Mouse (Mus musculus) erythroblast, embryonic 14.5 days (primary cell): Measurements from ENCODE around the gene Rnf121. TPM values are rescaled to one million over a fixed set of nuclear protein-coding genes. Genes with fewer than 3 reads are reported as not detected.
"Not testable (repeated sequence)": the region's sequence is repeated elsewhere in the genome, so short reads cannot be mapped to it uniquely, and the experiment has no call there.

Source experiments
- H3K27me3 ChIP-seq: 2 replicates; pipeline ENCODE4 v1.6.1; 2012; ENCODE audit warnings: inconsistent platforms; ENCODE audit not compliant: control insufficient read depth
- H3K36me3 ChIP-seq: 2 replicates; pipeline ENCODE4 v1.6.1; 2012; ENCODE audit warnings: mild to moderate bottlenecking, inconsistent platforms; ENCODE audit not compliant: control insufficient read depth
- H3K4me1 ChIP-seq: 2 replicates; pipeline ENCODE4 v1.6.1; 2012; ENCODE audit warnings: inconsistent platforms; ENCODE audit not compliant: control insufficient read depth
- H3K4me3 ChIP-seq: replicated peaks from 2 replicates; pipeline ENCODE3; 2012; ENCODE audit warnings: moderate library complexity, mild to moderate bottlenecking, inconsistent platforms
- H3K9me3 ChIP-seq: 2 replicates; pipeline ENCODE4 v1.6.1; 2012; ENCODE audit warnings: low read length, inconsistent platforms, mixed read lengths; ENCODE audit not compliant: control insufficient read depth
- GATA1 ChIP-seq: IDR thresholded peaks from 2 replicates; pipeline ENCODE4 v1.6.1; 2012; ENCODE audit warnings: low read length, inconsistent platforms, mixed read lengths
- TAL1 ChIP-seq: IDR thresholded peaks from 3 replicates; pipeline ENCODE4 v1.6.1; 2012; ENCODE audit warnings: low read length, inconsistent platforms, mixed read lengths
- polyA plus RNA-seq: library from polyadenylated mRNA; stranded (reverse); fragments of >175 nt; gene quantifications from 2 replicates; pipeline ENCODE4 v1.2.3, GENCODE M21; 2012

Rnf121 gene
- polyA plus RNA-seq, 1 experiment = 0.12 TPM

DNA sequence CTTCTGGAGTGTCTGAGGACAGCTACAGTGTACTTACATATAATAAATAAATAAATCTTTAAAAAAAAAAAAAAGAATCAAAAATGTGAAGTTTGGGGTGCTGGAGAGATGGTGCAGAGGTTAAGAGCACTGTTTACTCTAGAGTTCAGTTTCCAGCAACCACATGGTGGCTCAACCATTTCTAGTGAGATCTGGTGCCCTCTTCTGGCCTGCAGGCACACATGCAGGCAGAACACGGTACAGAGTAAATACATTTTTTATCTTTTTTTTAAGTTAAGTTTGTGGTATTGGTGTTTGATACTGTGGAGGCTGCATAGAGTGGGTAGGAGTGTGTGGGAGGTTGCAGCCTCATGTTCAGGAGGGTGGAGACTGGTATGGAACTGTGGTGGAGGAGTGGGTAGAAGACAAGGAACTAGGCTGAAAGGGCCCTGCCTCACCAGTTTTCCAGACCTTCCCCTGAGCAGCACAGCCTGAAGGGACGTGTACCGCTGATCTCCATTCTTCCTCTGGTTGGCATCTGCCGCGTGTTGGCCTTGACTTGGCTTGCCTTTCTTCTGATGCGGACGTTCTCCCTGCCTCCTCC, 11.5 kb upstream of the Rnf121 start:
- Histone ChIP-seq H3K4me3 (no peak overlapping the region), H3K4me1 (no peaks in the 10 kb centered on the region), H3K36me3 (peaks cover 96% of the 10 kb centered on the region), H3K27me3 (no peaks in the 10 kb centered on the region), H3K9me3 (no peaks in the 10 kb centered on the region)
- TF ChIP-seq TAL1 (no peak), GATA1 (no peak)

DNA sequence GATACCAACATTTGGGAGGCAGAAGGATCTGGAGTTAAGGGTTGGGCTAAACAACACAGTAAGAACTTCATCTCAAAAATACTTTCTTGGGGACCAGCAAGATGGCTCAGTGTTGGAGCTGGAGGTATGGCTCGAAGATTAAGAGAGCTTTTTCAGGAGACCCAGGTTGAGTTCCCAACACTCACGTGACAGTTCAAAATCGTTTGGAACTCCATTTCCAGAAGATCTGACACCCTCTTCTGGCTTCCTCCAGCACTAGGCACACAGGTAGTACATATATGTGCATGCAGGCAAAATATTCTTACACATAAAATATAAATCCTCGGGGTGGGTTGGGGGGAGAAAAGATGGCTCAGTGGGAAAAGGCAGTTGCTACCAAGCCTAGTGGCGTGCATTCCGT, 1.1 kb upstream of the Rnf121 start:
- H3K4me1 ChIP-seq = peaks cover 47% of the 10 kb centered on the region
- H3K4me3 ChIP-seq = peak overlapping the region; percentile 86
- no peaks in the 10 kb centered on the region for H3K9me3 ChIP-seq
- TF ChIP-seq GATA1 = no peak
- no peak for TF ChIP-seq TAL1
- H3K27me3 ChIP-seq = no peaks in the 10 kb centered on the region
- H3K36me3 ChIP-seq = peaks cover 37% of the 10 kb centered on the region

DNA sequence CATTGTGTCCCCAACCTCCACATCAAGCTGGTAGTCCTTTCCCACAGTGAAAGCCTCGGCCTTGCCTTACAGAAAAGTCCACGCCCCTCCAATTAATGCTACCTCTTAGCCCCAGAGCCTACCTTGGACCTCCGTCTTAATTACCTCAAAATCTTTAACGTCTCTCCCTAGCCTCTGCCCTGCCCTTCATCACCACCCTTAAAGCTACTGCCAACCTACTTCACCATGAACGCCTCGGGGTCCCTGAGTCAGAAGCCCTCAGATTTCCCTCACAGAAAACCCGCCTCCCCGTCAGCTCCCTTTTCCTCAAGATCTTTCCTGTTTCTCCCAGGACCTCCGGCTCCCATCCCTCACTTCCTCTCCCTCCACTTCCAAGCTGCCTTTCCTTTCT, 619 bp downstream of the Rnf121 start:
- H3K36me3 ChIP-seq = peaks cover 26% of the 10 kb centered on the region
- peaks cover 52% of the 10 kb centered on the region for H3K4me1 ChIP-seq
- H3K9me3 ChIP-seq = no peaks in the 10 kb centered on the region
- no peaks in the 10 kb centered on the region for H3K27me3 ChIP-seq
- H3K4me3 ChIP-seq = peak overlapping the region; percentile 86
- TF ChIP-seq TAL1 (no peak), GATA1 (no peak)

DNA sequence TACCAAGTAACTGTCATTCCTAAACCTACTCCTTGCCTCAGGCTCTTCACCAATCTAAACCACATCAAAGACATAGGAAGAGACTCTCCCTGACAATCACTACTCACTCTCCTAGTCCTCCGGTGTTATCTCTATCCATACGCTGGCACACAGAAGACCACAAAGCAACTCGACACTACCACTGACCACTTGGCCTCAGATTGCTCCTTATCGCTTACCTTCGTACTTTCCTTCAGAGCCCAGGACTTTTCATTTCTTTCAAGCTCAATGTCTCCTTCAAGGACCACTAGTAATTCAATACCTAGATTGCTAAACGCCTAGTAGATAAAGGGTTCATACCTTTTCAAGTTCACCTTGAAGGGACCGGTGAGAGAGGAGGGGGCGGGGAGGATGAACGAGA, 1.4 kb downstream of the Rnf121 start:
- Histone ChIP-seq H3K4me3 (peak overlapping the region; percentile 86), H3K4me1 (peaks cover 52% of the 10 kb centered on the region)
- TF ChIP-seq GATA1 (no peak), TAL1 (no peak)

DNA sequence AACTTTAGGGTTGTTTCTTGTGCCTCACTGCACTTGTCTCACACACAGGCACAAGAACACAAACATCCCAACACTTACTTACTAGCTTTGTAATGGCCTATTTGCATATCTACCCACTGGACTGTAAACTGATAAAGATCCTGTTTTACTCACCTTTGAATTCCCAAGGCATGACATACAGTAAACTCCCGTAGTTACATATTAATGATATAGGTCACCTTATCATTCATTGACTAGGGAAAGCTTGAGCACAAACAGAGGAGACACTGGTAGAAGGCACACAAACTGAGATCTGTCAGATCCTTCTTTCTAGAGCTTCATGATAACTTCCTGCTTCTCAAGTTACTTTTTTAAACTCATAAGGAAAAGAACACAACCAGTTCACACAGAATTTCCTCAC, 3.1 kb downstream of the Rnf121 start:
- peaks cover 44% of the 10 kb centered on the region for H3K4me1 ChIP-seq
- H3K9me3 ChIP-seq = no peaks in the 10 kb centered on the region
- H3K4me3 ChIP-seq = no peak overlapping the region
- peaks cover 30% of the 10 kb centered on the region for H3K36me3 ChIP-seq
- H3K27me3 ChIP-seq = no peaks in the 10 kb centered on the region
- TF ChIP-seq GATA1 (no peak), TAL1 (no peak)

More for the DNA sequence above, 1.4 kb downstream of the Rnf121 start:
- H3K36me3 ChIP-seq = peaks cover 28% of the 10 kb centered on the region
- H3K27me3 ChIP-seq = no peaks in the 10 kb centered on the region
- no peaks in the 10 kb centered on the region for H3K9me3 ChIP-seq

DNA sequence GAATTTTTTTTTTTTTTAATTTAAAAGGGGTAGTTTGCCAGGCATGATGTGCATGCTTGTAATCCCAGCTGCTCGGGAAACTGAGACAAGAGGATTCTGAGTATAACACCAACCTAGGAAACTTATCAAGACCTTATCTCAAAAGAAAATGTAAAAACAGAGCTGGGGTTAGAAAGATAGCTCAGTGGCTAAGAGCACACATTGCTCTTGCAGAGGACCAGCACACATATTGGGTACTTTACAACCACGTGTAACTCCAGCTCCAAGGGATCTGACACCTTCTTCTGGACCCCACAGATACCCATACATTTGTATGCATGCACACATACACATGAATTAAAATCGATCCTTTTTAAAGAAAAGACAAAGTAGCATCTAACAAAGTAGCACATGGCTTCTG, 3.9 kb downstream of the Rnf121 start:
- peaks cover 34% of the 10 kb centered on the region for H3K36me3 ChIP-seq
- no peak overlapping the region for H3K4me3 ChIP-seq
- H3K27me3 ChIP-seq = no peaks in the 10 kb centered on the region
- peaks cover 38% of the 10 kb centered on the region for H3K4me1 ChIP-seq
- TF ChIP-seq TAL1 (no peak), GATA1 (no peak)
- no peaks in the 10 kb centered on the region for H3K9me3 ChIP-seq

DNA sequence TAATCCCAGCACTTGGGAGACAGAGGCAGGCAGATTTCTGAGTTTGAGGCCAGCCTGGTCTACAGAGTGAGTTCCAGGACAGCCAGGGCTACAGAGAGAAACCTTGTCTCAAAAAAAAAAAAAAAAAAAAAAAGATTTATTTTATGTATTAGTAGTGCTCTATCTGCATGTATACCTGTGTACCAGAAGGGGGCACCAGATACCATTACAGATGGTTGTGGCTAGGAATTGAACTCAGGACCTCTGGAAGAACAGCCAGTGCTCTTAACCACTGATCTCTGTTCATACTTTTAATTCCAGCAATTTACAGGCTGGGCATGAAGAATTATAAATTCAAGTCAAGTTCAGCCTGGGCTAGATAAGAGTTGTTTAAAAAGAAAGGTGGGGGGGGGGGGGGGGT, 16.7 kb downstream of the Rnf121 start:
- H3K4me3 ChIP-seq, H3K9me3 ChIP-seq, H3K27me3 ChIP-seq, H3K4me1 ChIP-seq: not testable (repeated sequence)
- peaks cover 19% of the 10 kb centered on the region for H3K36me3 ChIP-seq

DNA sequence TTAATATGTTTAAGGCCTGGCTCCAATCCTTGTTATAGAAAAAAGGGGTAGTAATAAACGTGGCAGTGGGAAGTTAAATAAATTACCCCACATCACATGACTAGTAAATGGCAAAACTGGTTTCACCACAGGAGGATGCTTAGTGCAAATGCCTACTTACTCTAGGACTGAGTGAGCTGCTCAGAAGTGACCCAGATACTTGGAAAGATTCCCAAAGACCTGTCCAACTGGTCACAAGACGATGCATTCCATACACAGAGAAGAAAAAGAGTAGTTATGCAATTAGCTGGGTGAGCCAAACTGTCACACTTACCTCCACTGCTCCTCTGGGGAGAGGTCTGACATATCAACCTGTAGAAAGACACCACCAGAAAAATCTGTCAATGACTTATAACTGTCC, 23.0 kb downstream of the Rnf121 start:
- Histone ChIP-seq H3K9me3 (no peaks in the 10 kb centered on the region), H3K36me3 (peaks cover 56% of the 10 kb centered on the region), H3K4me1 (no peaks in the 10 kb centered on the region), H3K27me3 (no peaks in the 10 kb centered on the region), H3K4me3 (no peak overlapping the region)
- TF ChIP-seq TAL1 (no peak), GATA1 (no peak)

DNA sequence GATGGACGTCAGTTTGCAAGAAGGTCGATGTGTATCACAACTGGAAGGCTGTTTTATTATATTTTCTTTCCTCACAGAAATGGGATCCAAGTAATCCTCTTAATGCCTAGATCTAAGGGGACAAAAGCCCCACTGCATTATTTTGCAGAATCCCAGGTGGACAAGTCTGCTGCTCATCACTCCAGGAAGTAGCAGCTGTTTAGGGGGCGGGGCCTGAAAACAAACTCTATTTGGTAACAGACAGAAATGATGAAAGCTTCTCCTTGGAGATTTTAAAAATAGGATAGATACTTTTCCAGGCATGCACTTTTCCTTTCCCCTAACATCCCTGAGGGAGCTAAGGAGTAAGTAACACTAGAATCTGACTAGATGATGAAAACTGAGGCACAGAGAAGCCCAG, 28.0 kb downstream of the Rnf121 start:
- no peaks in the 10 kb centered on the region for H3K9me3 ChIP-seq

DNA sequence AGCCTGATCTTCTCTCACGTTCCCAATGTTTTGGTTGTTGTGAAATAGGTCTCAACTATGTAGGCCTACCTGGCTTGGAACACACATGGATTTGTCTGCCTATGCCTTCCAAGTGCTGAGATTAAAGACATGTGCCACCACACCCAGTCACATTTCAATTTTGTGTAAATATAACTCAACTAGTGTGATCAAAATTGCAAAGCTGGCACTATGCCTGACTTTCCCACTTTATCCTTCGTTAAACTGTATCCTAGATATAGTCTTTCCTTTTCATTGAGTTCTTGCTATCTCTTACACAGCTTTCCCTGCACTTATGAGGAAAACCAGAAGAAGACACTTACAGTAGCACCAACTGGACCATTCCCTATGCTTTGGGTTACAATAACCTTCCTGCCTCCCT, 29.7 kb downstream of the Rnf121 start:
- H3K4me3 ChIP-seq = no peak overlapping the region
- no peaks in the 10 kb centered on the region for H3K9me3 ChIP-seq
- TF ChIP-seq GATA1 = no peak
- TF ChIP-seq TAL1 = no peak
- H3K27me3 ChIP-seq = no peaks in the 10 kb centered on the region
- peaks cover 96% of the 10 kb centered on the region for H3K36me3 ChIP-seq
- H3K4me1 ChIP-seq = no peaks in the 10 kb centered on the region

More for the DNA sequence above, 28.0 kb downstream of the Rnf121 start:
- H3K4me3 ChIP-seq = no peak overlapping the region
- no peak for TF ChIP-seq TAL1
- H3K4me1 ChIP-seq = no peaks in the 10 kb centered on the region
- H3K36me3 ChIP-seq = peaks cover 92% of the 10 kb centered on the region
- no peaks in the 10 kb centered on the region for H3K27me3 ChIP-seq
